Mouse (Mus musculus) regulatory T cell (primary cell): ENCODE results near the gene Bmp6.

ENCODE experiments used
- in situ Hi-C: fragments of 300-600 bp; cut with MboI, MseI; formaldehyde crosslinking; loops from one replicate; pipeline ENCODE4 v1.15.1; 2025; ENCODE audit warnings: high pct_unique_total_duplicates

The Bmp6 gene

DNA sequence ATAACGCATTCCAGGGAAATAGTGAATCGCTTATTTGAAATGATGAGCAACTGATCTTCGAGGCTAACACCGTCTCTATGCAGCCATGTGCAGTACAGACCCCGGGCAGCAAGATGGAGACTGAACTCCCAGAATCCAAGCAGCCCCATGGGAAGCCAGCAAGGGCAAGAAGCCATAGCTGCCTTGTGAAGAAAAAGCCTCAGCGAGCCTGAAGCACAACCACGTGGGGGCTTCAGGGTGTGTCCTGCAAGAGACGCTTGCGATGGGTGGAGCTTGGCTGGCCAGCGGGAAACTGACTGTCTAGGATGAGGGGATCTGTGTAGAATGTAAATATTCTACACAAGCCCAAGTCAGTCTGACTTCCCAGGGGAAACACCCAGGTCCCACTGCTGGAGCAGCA lies 167.1 kb downstream of the Bmp6 start:
- in situ Hi-C loops, result loop anchor here (5.0 kb wide), 1 partner anchor 450 kb away; no protein-coding TSS in a partner anchor

- in situ Hi-C loops, result loop anchor here (5.0 kb wide), 1 partner anchor 452 kb away; no protein-coding TSS in a partner anchor
Observed at GRCm38 (mm10) chr13:38513921-38514320, 169.0 kb downstream of the Bmp6 start.

DNA sequence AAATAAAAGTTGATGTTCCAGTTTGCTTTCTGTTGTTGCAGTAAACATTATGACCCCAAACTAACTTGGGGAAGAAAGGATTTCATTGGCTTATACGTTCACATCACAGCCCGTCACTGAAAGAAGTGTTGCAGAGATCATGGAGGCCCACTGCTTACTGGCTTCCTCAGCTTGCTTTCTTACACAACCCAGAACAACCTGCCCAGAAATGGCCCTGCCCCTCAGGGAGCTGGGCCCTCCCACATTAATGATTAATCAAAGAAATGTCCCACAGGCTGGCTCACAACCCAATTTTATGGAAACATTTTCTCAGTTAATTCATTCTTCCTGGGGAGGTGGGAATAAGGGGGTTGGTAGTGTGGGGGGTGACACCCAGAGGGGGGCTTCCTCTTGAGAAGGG lies 170.5 kb downstream of the Bmp6 start:
- in situ Hi-C loops, result no loop called here

DNA sequence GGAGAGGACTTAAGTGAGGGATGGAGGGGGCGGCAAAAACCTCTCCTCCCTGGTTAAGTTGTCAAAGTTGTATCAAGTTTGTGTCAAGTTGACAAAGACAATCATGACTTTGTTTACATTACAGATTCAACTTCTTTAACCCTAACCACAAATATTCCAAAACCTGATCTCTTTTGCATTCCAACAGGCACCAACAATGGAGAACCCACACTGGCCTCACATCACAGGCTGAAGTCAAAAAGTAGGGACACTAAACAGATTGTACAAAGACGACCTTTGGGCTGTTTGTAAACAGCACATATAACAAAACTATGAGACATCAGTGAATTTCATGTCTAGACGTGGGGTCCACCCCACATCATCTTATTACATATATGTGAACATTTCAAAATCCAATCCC lies 170.9 kb downstream of the Bmp6 start:
- in situ Hi-C loops, result no loop called here

DNA sequence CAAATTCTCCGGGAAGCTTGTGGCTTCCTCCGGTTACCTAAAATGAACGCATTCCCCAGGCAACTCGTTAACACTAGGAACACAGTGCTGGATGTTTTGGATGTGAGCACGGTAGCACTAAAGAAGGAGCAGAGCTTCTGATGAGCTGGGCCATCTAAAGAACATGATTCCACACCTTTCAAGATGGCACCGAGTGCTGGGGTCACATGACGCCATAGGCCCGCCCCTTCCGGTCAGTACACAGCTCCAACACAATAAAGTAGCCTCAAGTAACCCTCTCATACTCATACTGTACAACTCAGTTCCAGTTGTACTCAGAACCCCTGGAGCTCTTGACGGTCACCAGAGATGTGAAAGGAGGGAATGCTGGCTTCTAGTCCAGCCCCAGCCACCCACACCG lies 171.7 kb downstream of the Bmp6 start:
- in situ Hi-C loops, result no loop called here

DNA sequence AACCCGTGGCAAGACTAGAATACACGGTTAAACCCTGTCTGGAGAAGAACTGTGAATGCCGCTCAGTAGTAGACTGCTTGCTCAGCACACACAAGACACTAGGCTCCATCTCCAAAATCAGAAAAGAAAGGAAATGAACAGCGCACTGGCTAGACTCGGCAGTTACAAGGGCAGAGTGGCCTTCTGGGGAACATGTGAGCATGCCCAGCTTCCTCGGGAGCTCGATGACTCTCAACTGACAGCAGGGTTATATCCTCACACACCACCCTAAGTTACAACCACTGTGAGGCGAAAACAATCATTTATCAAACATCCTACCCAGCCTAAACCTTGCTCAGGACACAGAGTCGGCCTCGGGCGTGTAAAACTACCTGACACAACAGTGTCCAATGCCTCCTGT lies 175.4 kb downstream of the Bmp6 start:
- in situ Hi-C loops, result loop anchor here (10.0 kb wide), 1 partner anchor 115 kb away; the partner anchor contains the start of gene Bloc1s5

- in situ Hi-C loops, result loop anchor here (10.0 kb wide), 1 partner anchor 113 kb away; the partner anchor contains the start of gene Bloc1s5
Observed at GRCm38 (mm10) chr13:38522056-38522654, 177.2 kb downstream of the Bmp6 start.

GRCm38 (mm10) chr13:38523231-38523630 lies 178.3 kb downstream of the Bmp6 start:
- in situ Hi-C loops, result loop anchor here (10.0 kb wide), 1 partner anchor 112 kb away; the partner anchor contains the start of gene Bloc1s5

- in situ Hi-C loops, result loop anchor here (10.0 to 25.0 kb wide), 2 partner anchors 110 to 437 kb away; partner anchors contain the start of genes Bloc1s5 and Slc35b3
Observed at GRCm38 (mm10) chr13:38525261-38525660, 180.4 kb downstream of the Bmp6 start.

- in situ Hi-C loops, result loop anchor here (10.0 to 25.0 kb wide), 2 partner anchors 109 to 436 kb away; partner anchors contain the start of genes Bloc1s5 and Slc35b3
Observed at GRCm38 (mm10) chr13:38526116-38526515, 181.2 kb downstream of the Bmp6 start.

- in situ Hi-C loops, result loop anchor here (10.0 to 25.0 kb wide), 2 partner anchors 108 to 435 kb away; partner anchors contain the start of genes Bloc1s5 and Slc35b3
Observed at GRCm38 (mm10) chr13:38527041-38527796, 182.3 kb downstream of the Bmp6 start.

GRCm38 (mm10) chr13:38527797-38528650 lies 183.1 kb downstream of the Bmp6 start:
- in situ Hi-C loops, result loop anchor here (10.0 to 25.0 kb wide), 2 partner anchors 107 to 434 kb away; partner anchors contain the start of genes Bloc1s5 and Slc35b3

DNA sequence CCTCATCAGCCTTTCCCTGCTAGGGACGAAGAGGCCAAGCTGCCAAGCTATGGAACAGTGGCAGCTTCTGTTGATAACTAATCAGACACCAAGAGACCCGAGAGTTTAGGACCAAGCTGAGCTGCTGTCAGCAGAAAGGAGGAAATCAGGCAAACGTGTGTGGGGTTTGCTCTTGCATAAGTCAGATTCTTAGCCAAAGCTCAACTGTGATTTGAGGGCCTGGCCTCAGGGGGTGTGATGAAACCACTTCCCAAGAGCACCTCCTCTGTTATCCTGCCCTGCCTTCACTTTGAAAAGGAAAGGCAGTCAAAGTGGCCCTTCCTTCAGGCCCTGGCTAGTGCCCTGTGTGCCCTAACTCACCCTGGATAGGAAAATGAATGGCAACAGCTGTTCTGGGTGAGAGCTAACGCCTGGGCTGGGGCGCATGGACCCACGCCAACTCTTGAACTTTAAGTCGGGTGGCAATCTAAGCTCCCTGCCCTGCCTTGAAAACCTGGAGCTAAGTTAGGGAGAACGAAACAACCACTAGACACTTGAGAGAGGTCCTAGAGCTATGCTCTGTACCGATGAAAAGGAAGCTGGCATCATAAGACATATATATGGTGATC lies 183.9 kb downstream of the Bmp6 start, which contains the start of gene Txndc5:
Gene Txndc5, minus strand, starts transcription at position 138 of the 608 bp plus-strand sequence.
- in situ Hi-C loops, result loop anchor here (10.0 to 25.0 kb wide), 2 partner anchors 106 to 434 kb away; partner anchors contain the start of genes Bloc1s5 and Slc35b3

DNA sequence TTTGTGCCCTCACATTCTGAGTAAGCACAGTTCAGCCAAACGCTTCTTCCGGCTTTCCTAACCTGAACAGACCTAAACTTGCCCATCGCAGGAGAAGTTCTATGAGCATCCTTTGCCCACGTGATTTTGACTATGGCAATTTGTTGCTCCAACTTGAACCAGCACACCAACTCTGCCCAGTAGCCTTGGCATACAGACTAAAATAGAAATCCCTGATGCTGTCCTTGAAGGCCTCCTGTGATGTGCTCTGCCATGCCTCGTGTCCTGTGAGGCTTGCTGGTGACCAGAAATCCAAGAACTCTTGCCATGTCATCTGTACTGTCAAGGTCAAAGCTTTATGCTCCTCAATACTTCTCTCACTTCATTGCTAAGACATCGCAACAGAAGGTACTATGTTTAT lies 184.7 kb downstream of the Bmp6 start:
- in situ Hi-C loops, result loop anchor here (10.0 to 25.0 kb wide), 2 partner anchors 105 to 433 kb away; partner anchors contain the start of genes Bloc1s5 and Slc35b3

- in situ Hi-C loops, result loop anchor here (25.0 kb wide), 1 partner anchor 431 kb away; the partner anchor contains the start of gene Slc35b3
Observed at GRCm38 (mm10) chr13:38531498-38531897, 186.6 kb downstream of the Bmp6 start.

DNA sequence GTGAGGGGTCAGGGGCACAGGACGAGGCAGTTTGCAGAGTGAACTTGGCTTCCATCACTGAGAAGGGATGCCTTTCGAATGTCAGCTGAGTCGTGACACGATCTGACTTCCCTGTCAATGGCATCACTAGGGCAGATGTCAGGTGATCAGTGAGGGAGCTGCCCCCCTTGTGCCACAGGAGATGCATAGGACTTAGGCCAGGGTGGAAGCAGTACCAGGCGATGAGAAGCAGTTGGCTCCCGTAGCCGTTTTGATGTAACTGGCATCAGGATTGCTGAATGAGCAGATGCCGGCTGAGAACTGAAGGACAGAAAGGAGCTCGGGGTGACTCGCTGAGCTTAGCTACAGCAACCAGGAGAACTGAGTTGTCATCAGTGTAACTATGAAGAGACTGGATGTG lies 188.6 kb downstream of the Bmp6 start:
- in situ Hi-C loops, result loop anchor here (25.0 kb wide), 1 partner anchor 429 kb away; the partner anchor contains the start of gene Slc35b3

DNA sequence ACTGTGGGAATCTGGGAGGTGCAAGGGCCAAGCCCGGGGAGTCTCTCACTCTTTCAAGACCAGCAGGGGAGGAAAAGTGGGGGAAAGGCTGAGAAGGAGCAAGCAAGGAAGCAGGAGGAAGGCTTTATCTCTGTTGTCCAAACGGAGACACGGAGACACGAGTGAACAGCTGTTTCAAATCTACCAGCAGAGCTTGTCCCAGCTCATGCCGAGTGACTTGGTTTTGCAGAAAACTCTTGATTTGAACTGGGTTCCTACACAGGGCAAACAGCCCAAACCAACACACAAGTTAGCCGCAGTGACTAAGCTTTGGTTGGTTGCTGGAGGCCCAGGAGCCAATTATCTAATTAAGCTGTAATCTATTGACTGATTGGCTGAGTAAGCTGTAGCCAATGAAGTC lies 189.1 kb downstream of the Bmp6 start:
- in situ Hi-C loops, result loop anchor here (25.0 kb wide), 1 partner anchor 428 kb away; the partner anchor contains the start of gene Slc35b3

DNA sequence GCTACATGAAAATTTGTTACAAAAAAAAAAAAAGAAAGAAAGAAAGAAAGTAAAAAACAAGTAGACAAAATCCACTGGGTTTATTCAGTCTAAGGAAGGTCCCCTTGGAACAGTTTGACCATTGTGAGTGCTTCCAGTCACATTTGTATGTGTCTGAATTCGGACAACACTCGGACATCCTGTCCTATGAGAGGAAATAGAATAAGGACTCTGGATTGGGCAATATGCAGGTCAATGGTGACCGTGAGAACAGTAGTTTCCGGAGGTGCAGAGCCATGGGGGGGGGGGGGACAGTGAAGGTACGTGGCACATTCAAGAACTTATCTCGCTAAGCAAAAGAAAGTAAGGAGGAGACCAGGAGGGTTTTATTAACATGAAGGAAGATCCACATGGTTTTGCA lies 189.8 kb downstream of the Bmp6 start:
- in situ Hi-C loops, result loop anchor here (25.0 kb wide), 1 partner anchor 428 kb away; the partner anchor contains the start of gene Slc35b3

GRCm38 (mm10) chr13:38537521-38537920 lies 192.6 kb downstream of the Bmp6 start:
- in situ Hi-C loops, result loop anchor here (25.0 kb wide), 1 partner anchor 425 kb away; the partner anchor contains the start of gene Slc35b3
